Mouse (Mus musculus) embryo, embryonic 11 days (tissue): ENCODE measurements around the gene Agtrap.
A peak's percentile ranks its signal among the peaks of the same experiment; 100 is the strongest.

Experiments
- DNase-seq: peaks from one replicate; pipeline ENCODE4 v3.0.0-alpha.2; 2015

Gene Agtrap

GRCm38 (mm10) chr4:148101801-148102527 is 14.1 kb upstream of the Agtrap start:
- peak; percentile 82 for DNase-seq

DNA sequence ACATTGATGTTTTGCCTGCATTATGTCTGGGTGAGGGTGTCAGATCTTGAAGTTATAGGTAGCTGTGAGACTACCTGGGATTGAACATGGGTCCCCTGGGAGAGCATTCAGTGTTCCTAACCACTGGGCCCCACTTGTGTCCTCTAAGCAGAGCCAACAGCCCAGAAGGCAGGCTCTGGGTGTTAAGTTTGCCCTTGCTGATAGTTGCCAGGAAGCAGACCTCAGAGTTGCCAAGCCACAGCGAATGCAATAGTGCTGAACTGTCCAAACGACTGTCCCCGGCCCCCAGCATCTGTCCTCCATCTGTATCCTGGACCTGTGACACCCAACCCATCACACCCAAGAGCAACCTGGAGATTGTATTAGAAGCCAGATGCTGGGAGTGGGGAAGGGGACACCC is 10.8 kb upstream of the Agtrap start:
- no peak for DNase-seq

DNA sequence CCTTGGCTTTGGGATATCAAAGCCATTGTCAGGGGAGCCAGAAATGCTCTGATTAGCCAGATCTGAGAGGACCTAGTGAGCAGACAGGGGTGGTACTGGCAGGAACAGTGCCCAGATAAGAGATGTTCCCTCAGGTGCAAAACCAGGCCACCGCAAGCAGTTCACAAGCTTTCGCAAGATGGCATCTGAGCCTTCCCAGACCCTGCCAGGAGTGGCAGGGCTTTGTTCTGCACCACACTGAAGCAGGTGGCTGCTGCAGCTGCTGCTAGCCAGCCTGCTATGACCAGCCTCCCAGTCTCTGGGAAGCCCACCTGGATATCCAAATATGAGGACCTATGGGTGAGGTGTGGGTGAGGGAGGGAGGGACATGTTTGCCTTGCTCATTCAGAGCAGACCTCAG is 10.1 kb upstream of the Agtrap start:
- DNase-seq = no peak

GRCm38 (mm10) chr4:148095081-148095480 is 7.2 kb upstream of the Agtrap start:
- DNase-seq = no peak

GRCm38 (mm10) chr4:148094161-148094560 is 6.3 kb upstream of the Agtrap start:
- no peak for DNase-seq

DNA sequence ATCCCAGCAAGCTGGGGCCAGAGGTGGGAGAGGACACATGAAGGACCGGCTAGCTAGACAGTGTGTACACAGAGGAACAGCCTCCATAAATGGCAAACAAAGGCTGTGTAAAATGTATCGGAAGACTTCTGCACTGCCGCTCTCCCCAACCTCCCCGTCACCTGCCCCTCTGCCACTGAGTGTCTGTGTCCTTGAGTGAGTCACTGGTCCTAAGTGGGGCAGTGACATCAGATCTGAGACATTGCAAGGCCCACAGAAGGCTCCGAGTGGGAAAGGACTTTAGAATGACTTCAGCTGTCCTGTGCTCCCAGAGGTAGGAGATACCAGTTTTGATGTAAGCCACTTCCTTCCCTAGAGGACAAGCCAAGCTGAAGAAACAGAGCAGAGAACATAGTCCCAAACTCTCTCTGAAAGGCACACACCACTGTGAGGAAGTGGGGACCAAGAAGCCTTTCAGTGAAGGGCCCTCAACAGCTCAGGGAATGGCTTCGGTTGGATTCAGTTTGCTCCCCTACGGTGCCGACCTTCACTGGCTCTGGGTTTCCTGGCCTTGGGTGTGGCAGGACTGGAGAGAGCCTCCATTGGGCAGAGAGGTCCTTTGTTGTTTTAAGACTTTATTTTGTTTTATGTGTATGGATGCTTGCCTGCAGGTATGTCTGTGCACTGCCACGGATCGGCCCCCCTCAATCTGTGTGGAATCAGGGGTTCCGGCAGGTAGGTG is 4.9 kb upstream of the Agtrap start:
- no peak for DNase-seq

GRCm38 (mm10) chr4:148091181-148091580 is 3.4 kb upstream of the Agtrap start:
- no peak for DNase-seq

GRCm38 (mm10) chr4:148089166-148089565 is 1.3 kb upstream of the Agtrap start:
- no peak for DNase-seq

- DNase-seq = peak; percentile 43
Observed at GRCm38 (mm10) chr4:148087091-148087906, 532 bp downstream of the Agtrap start.

GRCm38 (mm10) chr4:148085907-148086305 is 1.9 kb downstream of the Agtrap start:
- DNase-seq = no peak

DNA sequence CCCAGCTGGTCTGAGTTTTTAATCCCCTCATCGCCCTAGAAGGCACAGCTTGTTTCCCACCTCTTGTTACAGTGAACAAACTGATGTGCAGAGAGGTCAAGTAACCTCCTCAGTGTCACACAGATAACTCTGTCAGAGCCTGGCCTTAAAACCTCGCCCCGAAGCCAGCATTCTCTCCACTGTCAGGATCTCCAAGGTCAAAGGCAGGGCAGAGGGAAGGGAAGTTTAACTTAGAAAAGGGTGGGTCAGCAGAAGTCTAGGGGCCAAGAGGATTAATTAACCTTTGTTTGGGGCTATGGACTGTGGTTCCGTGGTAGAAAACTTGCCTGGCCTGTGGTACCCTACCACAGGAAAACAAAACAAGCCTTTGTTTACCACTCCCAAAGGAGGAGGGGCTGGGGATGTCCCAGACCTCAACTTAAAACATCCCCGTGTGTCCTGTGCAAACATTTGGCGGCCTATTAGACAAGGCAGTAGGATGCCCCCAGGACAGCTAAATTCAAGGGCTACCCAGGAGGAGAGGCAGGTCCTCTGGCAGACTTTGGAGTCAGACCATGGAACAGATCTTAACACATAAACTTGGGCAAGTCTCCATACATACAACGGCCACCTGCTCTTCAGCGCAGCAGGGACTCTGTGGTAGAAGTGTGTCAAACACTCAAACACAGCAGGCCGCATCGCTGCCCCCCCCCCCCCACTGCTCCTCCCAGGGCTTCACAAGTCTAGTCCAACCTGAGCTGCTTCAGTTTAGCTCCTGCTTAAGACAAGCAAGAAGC is 2.5 kb downstream of the Agtrap start:
- no peak for DNase-seq

GRCm38 (mm10) chr4:148084261-148084714 is 3.5 kb downstream of the Agtrap start:
- DNase-seq = peak; percentile 72

- peak; percentile 34 for DNase-seq
Observed at GRCm38 (mm10) chr4:148083176-148083899, 4.5 kb downstream of the Agtrap start.

DNA sequence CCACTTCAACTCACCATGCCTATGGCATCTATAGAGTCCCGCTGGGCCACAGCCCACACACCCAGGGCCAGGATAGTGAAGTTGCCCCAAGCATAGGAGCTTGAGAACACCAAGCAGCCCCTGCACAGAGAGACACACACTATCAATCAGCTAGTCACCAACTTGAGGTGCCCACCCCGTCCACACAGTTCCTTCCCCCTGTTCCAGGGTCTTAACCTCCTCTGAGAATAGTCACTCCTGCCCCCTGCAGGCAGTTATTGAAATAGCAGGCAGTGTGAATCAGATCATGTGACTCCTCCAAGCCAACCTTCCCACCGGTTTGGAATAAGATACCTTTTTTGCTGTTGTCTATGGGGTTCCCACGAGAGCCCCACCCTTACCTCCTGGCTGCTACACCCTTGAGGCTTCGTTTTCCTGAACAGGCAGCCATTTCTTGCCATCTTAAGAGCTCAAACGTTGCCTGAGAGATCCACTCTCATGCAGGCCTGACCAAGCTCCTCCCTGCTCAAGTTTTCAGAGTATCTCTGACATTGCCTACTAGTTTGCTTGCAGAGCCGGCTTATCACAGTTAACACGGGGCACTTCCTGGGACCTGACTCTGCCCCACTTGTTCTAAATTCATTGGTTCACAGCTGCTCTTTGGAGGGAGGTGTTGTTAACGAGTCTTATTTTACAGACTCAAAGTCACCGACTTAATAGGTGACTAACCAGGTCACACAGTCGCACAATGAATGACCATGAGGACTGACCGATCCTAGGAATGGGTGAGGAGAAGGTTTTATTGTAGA is 5.4 kb downstream of the Agtrap start:
- DNase-seq = peak; percentile 72

GRCm38 (mm10) chr4:148081201-148081600 is 6.6 kb downstream of the Agtrap start:
- DNase-seq = no peak

GRCm38 (mm10) chr4:148080597-148080973 is 7.2 kb downstream of the Agtrap start:
- DNase-seq = no peak

- no peak for DNase-seq
Observed at GRCm38 (mm10) chr4:148079944-148080596, 7.8 kb downstream of the Agtrap start.

DNA sequence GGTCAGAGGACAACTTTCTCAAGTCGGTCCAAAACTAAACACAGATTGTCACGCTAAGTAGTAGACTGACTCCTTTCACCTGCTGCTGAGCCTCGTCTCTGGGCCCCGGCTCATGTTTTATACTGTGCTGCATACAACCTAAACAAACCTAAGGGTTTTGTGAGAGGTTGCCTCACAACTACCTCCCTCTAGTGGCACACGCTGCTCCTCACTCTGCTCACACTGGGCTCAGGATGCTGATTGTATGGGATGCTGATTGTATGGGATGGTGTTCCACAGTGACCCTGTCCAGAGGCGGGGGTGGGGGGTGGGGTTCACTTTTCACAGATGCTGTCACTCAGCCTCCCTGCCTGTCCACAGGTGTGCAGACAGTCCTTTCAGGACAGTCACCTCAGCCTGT is 8.6 kb downstream of the Agtrap start:
- DNase-seq = no peak

- DNase-seq = no peak
Observed at GRCm38 (mm10) chr4:148075881-148076280, 11.9 kb downstream of the Agtrap start.

DNA sequence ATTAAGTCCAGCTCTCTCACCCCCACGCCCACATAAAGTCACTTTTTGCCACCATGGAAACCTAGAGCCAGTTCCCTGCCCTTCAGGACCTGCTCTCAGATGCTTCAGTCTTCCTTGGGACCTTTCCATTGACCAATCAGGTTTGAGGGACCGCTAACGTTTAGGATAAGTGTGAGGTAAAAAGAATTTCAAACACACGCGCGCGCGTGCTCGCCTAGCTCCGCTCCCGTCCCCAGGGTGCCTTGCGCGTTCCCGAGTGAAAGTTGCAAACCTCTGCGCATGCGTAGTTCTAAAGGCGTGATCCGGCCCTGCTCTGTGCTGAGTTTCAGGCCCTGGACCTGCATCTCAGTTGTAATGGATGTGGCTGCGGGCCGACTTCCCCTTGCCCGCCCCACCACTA is 12.6 kb downstream of the Agtrap start:
- peak; percentile 87 for DNase-seq
